Mouse (Mus musculus) frontal cortex, adult 2 months (tissue): ENCODE data around the gene Lrpprc. TPM values are rescaled to one million over a fixed set of nuclear protein-coding genes. Genes with fewer than 3 reads are reported as not detected.
"Not testable (repeated sequence)": the region's sequence is repeated elsewhere in the genome, so short reads cannot be mapped to it uniquely, and the experiment has no call there.

ENCODE experiments used
- DNase-seq, 2 experiments: peaks; one replicate each; pipeline ENCODE4 v3.0.0; 2022; ENCODE audit warnings: low spot score in 1 of 2; ENCODE audit errors: extremely low spot score in 1 of 2
- polyA plus RNA-seq: library from polyadenylated mRNA; depleted of rRNA; stranded (reverse); fragments of >200 nt; gene quantifications from 2 replicates; pipeline ENCODE4 v1.2.3, GENCODE M21; 2012; rRNA removed

The Lrpprc gene
- 31.8 and 35.5 TPM in 2 replicates for polyA plus RNA-seq

- DNase-seq: peak; percentile 84 to 95
Measured at GRCm38 (mm10) chr17:84790447-84791098, at the start of gene Lrpprc. TSS of gene Lrpprc (minus strand) at chr17:84790789.

- peak; percentile 36 to 89 for DNase-seq
Measured at GRCm38 (mm10) chr17:84837780-84838179, 47.2 kb upstream of the Lrpprc start.

DNA sequence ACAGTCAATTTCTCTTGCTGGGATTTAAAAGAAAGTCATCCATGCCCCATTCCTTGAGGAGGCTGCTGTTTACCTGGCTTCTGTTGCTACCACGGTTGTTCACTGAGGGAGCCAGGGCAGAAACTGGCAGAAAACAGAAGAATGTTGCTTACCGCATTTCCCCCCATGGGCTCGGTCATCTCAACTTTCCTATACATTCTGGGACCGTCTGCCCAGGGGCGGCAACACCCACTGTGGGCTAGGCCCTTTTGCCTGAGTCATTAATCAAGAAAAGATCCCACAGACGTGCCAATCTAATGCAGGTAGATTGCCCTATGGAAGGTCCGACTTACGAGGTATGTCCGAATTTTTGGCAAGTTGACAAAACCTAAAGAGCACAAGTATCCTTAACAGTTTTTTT lies 44.7 kb upstream of the Lrpprc start:
- no peak for DNase-seq

DNA sequence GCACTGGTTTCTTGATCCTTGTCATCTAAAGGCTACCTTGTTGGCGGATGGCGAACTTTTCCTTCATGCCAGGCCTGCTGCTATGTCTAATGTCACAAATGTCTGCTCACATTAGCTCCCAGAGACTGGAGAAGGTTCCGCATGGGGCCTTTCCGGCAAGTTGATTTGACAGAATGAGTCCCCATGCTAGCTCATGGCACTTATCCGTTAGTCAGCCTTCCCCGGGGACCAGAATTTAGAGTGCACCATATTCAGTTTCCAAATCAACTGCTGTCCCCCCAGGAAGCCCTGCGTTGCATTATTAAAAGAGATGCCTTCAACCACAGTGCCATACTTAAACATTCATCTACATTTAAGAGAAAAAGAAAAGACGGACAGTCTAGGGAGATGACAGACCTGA lies 41.8 kb upstream of the Lrpprc start:
- DNase-seq: no peak

DNA sequence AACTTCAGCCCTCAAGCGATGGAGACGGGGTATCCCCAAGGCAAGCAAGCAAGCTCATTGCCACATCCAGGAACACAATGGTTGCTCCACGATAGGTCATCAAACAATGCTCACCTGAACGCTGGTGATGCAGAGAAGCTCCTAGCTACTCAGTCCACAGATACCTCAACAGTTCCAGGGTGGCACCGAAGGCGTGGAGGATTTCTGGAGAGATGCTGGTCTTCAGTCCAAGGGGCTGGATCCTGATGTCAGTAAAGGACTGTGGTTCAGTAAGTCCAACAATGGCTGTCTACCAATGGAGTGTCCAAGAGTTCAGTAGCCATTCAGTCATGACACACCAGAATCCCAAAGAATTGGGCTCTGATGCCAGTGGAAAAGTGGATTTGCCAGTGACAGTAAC lies 37.7 kb upstream of the Lrpprc start:
- no peak for DNase-seq

DNA sequence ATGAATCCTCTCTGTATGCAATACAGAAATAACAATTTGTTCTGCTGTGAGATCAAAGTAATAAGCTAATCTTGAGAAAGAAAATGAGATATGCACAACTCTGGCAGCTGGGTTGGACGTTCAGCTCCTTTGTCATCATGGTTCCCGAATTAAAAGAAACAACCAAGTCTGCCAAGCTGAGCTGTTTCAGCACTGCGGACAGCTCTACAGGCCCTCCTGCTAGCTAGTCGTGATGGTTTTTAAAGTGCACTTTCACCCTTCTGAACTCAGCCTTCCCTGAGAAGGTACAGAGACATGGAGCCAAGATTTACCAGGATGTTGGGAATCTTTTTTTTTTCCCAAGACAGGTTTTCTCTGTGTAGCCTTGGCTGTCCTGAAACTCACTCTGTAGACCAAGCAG lies 30.0 kb upstream of the Lrpprc start:
- DNase-seq: no peak

- no peak for DNase-seq
Measured at GRCm38 (mm10) chr17:84818390-84818789, 27.8 kb upstream of the Lrpprc start.

DNA sequence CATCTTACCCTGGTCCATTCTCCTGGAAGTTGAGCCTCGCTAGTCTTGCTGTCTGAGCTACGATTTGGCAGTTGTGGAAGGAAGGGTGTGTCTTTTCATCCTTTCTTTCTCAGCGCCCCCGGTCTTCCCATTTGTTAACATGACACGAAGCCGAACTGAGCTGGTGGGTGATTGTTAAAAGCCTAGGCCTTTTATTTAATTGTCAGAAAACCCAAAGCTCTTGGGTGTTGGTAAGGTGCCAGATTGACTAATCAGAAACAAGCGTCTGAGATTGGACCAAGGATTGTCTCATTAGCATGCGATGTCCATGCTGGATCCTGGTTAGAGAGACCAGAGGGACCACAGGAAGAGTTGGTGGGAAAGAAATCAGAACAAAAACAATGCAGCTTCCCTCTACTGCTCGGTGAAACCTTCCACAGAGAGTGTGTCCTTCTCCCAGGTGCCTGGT lies 25.4 kb upstream of the Lrpprc start:
- peak; percentile 2 to 12 for DNase-seq

DNA sequence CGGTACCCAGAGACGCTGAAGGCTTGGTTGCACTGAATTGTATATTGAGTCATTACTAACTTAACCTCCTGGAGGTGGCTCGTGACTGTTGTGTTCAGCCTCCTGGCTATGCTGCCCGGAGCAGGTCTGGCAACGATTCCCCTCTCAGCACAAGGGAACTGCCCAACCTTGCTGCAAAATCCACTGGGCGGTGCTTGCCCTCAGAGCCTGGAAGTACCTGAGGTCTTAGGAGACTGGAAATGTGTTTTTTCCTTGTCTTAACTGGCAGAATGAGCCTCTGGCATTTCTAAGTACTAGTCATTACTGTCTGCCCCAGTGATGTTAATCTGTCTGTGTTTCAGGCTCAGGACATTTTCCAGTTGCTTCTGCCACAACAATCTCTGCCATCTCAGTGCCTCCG lies 24.3 kb upstream of the Lrpprc start:
- DNase-seq: no peak

- DNase-seq: not testable (repeated sequence)
Measured at GRCm38 (mm10) chr17:84814192-84814591, 23.6 kb upstream of the Lrpprc start.

DNA sequence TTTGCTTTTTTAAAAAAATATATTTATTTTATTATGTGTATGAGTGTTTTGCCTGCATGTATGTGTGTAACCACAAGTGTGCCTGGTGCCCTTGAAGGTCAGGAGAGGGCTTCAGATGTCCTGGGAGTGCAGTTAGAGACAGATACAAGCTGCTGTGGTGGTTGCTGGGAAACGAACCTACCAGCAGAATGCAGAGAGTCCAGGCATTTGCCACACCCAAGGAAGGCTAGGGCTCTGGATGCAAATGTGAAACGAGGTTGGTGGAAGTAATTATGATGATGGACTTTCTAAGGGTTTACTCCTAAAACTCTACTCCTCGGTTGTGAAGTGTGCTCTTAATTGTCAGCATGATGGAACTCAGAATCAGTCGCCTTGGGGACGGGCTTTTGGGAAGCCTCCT lies 1.4 kb upstream of the Lrpprc start:
- DNase-seq: no peak

DNA sequence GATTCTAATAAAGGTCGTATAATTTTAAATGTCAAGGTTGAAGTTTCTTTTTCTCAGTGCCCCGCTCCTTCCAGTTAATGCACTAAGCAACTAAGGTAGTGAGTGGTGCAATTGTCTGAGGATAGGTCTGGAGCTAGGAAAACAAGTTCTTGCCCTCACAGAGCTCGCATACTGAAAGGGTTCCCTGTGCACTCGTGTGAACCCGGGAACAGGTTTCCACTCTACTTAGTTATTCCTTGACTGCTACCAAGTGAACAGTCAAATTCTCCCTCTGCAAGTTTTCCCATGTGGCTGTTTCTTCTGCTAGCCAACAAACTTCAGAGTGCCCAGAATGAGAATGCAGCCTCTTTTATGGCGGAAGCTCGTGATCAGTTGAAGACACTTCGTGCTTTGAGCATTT lies 567 bp upstream of the Lrpprc start:
- no peak for DNase-seq

DNA sequence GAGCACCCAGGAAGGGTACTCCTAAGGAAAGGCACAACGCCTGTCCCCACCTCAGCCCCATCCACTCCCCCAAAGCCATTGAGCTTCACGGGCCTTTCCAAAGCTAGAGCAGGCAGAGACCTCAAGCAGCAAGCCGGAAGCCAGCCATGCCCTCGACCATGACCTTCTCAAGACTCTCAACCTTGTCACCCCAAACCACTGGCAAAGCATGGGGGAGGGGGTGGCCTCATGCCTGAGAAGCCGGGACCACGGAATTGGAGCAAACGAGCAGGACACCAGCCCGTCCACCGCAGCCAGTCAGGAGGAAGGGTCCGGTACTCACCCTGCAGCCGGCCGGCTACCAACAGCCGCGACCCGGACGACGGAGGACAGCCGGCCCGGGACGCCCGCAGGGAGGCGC lies 546 bp downstream of the Lrpprc start:
- no peak for DNase-seq

GRCm38 (mm10) chr17:84788376-84789125 lies 2.0 kb downstream of the Lrpprc start:
- no peak for DNase-seq

GRCm38 (mm10) chr17:84787477-84787876 lies 3.1 kb downstream of the Lrpprc start:
- no peak for DNase-seq

GRCm38 (mm10) chr17:84786911-84787310 lies 3.7 kb downstream of the Lrpprc start:
- no peak for DNase-seq

DNA sequence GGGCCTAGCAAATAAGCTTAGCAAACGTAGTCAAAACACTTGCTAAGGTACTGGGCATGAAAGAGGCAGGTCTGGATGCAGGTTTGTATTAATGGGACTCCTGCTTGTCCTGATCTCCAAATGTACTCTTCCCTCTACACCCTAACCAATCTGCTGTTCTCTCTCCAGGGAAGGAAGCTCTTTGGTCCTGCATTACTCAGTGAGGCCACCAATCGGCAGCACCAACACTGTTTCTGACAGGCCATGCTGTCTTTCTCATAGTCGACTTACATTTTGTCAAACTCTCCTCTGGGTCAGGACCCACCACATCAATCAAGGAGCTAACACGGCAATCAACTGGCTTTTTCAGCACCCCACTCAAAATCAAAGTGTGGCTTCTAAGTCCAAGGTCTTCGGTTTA lies 5.4 kb downstream of the Lrpprc start:
- no peak for DNase-seq

GRCm38 (mm10) chr17:84783491-84783890 lies 7.1 kb downstream of the Lrpprc start:
- no peak for DNase-seq

- no peak for DNase-seq
Measured at GRCm38 (mm10) chr17:84780321-84780720, 10.3 kb downstream of the Lrpprc start.

GRCm38 (mm10) chr17:84778477-84778978 lies 12.1 kb downstream of the Lrpprc start:
- no peak for DNase-seq

DNA sequence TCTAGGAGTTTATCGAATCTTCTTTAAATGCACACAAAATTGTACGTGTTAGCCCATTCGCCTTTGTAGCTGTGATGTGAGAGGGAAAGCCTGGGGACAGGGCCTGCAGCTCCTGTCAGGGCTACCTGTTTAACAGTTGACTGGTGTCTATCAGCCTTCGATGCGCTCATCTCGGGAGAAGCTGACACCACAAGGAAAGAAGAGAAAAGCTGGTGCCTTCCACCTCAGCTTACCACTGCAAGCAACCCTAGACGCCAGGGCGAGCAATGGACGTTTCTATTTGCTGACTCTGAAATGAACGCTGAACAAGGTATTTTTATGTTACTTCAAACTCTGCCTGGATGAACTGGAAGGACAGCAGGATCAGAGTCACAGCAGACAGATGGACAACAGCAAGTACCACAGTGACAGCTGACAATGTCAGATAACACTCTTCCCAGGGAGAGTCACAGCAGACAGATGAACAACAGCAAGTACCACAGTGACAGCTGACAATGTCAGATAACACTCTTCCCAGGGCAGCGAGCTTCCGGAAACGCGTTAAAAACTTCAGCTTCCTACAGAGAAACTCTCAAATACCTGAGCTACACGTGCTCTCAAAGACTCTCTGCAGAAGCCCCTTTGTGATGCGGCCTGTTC lies 14.1 kb downstream of the Lrpprc start:
- DNase-seq: no peak
